ENCODE assay signal across 8 mouse cellular contexts in the genomic region with DNA sequence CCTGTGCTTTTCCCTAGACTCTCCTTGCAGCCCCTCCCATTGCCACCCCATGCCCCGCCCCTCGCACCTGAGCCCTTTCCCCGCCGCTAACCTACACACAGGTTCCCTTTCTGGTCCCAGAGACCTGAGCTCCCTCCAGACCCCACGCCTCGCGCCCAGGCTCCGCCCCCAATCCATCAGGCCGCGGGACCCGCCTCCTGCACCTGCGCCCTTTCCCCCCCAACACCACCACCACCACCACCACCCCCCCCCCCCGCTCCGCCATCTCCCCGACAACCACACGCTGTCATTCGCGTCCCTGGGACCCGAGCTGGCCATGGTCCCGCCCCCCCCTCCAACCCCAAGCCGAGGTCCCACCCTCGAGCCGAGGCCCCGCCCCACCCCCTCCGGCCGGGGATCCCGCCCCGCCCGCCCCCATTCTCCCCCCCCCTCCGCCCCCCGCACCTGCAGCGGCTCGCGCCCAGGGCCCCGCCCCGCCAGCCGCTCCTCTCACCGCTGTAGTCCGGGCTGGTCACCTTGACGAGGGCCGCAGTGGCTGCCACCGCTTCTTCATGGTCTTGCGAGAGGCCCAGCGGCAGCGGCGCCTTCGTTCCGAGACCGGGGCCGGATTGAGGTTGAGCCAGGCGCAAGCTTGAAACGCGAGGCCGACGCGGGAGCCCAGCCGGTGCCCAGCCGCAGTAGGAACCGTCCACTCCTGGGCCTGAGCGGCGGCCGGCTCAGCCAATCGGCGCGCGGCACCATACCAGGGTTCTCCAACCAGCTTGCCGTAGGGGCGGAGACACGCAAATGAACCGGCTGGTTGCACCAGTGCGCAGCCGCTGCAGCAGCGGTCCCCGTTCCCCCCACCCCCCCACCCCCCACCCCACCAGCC. TPM values are rescaled to one million over a fixed set of nuclear protein-coding genes. Genes with fewer than 3 reads are reported as not detected.
DNase-seq lines count a peak whose midpoint lies in the region; ATAC-seq and TF ChIP-seq lines count a peak whose summit lies in the region.

Gene Ralgps1 (minus strand): TSS at position 710 of the 871 bp plus-strand sequence.

- peak within 1 kb of the TSS; percentile 97 for H3K27ac ChIP-seq in heart, embryonic 12.5 days (ENCODE audit: poor library complexity, severe bottlenecking)
- H3K27ac ChIP-seq in kidney, postnatal 0 days = peak within 1 kb of the TSS; percentile 94
- peak within 1 kb of the TSS; percentile 73; the same call in 1 of the 2 replicates for H3K27ac ChIP-seq in liver, embryonic 11.5 days (ENCODE audit: low read depth, low read length)
- H3K27ac ChIP-seq in stomach, embryonic 14.5 days (ENCODE audit: low read length) = peak within 1 kb of the TSS; percentile 90

- peak within 1 kb of the TSS; percentile 89 for H3K9ac ChIP-seq in heart, embryonic 12.5 days
- H3K9ac ChIP-seq in kidney, postnatal 0 days (ENCODE audit: low read depth, low read length) = peak within 1 kb of the TSS; percentile 64
- H3K9ac ChIP-seq in liver, embryonic 11.5 days (ENCODE audit: low read depth, low read length) = peak within 1 kb of the TSS; percentile 66
- peak within 1 kb of the TSS; percentile 45; the same call in 1 of the 2 replicates for H3K9ac ChIP-seq in stomach, embryonic 14.5 days (replicated peaks; ENCODE audit: low read depth, low read length)

- no peaks in the 10 kb centered on the region for H3K36me3 ChIP-seq in heart, embryonic 12.5 days
- no peaks in the 10 kb centered on the region for H3K36me3 ChIP-seq in kidney, postnatal 0 days (ENCODE audit: insufficient read depth, low read length)
- H3K36me3 ChIP-seq in liver, embryonic 11.5 days (ENCODE audit: control insufficient read depth, insufficient read depth, low read length) = no peaks in the 10 kb centered on the region
- no peaks in the 10 kb centered on the region for H3K36me3 ChIP-seq in stomach, embryonic 14.5 days (ENCODE audit: control insufficient read depth, insufficient read depth, low read length)

- H3K4me1 ChIP-seq in heart, embryonic 12.5 days (replicated peaks) = peaks cover 12% of the 10 kb centered on the region
- no peaks in the 10 kb centered on the region for H3K4me1 ChIP-seq in kidney, postnatal 0 days (replicated peaks; ENCODE audit: insufficient read depth, low read length)
- 0 out of 2 replicates have a peak, but pooled peaks cover 3% of the 10 kb centered on the region for H3K4me1 ChIP-seq in liver, embryonic 11.5 days (replicated peaks; ENCODE audit: control insufficient read depth, insufficient read depth, low read length)
- peaks cover 11% of the 10 kb centered on the region; the same call in 1 of the 2 replicates for H3K4me1 ChIP-seq in stomach, embryonic 14.5 days (ENCODE audit: control insufficient read depth, insufficient read depth, low read length)

- H3K4me2 ChIP-seq in heart, embryonic 12.5 days = peak within 1 kb of the TSS; percentile 97
- peak within 1 kb of the TSS; percentile 68 for H3K4me2 ChIP-seq in kidney, postnatal 0 days (ENCODE audit: low read length)
- peak within 1 kb of the TSS; percentile 71 for H3K4me2 ChIP-seq in liver, embryonic 11.5 days
- peak within 1 kb of the TSS; percentile 57 for H3K4me2 ChIP-seq in stomach, embryonic 14.5 days (replicated peaks; ENCODE audit: low read depth, low read length)

- peak within 1 kb of the TSS; percentile 88 for H3K4me3 ChIP-seq in heart, embryonic 12.5 days
- peak within 1 kb of the TSS; percentile 57 for H3K4me3 ChIP-seq in kidney, postnatal 0 days (replicated peaks; ENCODE audit: low read depth, low read length)
- H3K4me3 ChIP-seq in liver, embryonic 11.5 days (ENCODE audit: low read depth, low read length) = peak within 1 kb of the TSS; percentile 69
- H3K4me3 ChIP-seq in stomach, embryonic 14.5 days (ENCODE audit: low read depth, low read length) = peak within 1 kb of the TSS; percentile 55

- no peaks in the 10 kb centered on the region for H3K27me3 ChIP-seq in heart, embryonic 12.5 days (replicated peaks)
- no peaks in the 10 kb centered on the region for H3K27me3 ChIP-seq in kidney, postnatal 0 days (ENCODE audit: insufficient read depth, low read length)
- H3K27me3 ChIP-seq in liver, embryonic 11.5 days (replicated peaks; ENCODE audit: control insufficient read depth, insufficient read depth, low read length) = no peaks in the 10 kb centered on the region
- no peaks in the 10 kb centered on the region for H3K27me3 ChIP-seq in stomach, embryonic 14.5 days (ENCODE audit: control insufficient read depth, insufficient read depth, low read length)

- peak; percentile 95 for DNase-seq in CD4-positive helper T cell, adult 2 months (ENCODE audit: low read depth, low spot score)
- DNase-seq in brain, embryonic 18.5 days (ENCODE audit: low read depth, low spot score) = peak; percentile 92
- peak; percentile 98 for DNase-seq in kidney, postnatal 0 days (ENCODE audit: low spot score)
- DNase-seq in liver, embryonic 11.5 days (ENCODE audit: low spot score) = peak; percentile 94
- DNase-seq in naive thymus-derived CD4-positive, alpha-beta T cell, adult 2 months (ENCODE audit: low read depth) = peak; percentile 95

- H3K9me3 ChIP-seq in heart, embryonic 12.5 days (replicated peaks) = no peaks in the 10 kb centered on the region
- H3K9me3 ChIP-seq in kidney, postnatal 0 days (replicated peaks; ENCODE audit: low read length) = no peaks in the 10 kb centered on the region
- no peaks in the 10 kb centered on the region for H3K9me3 ChIP-seq in liver, embryonic 11.5 days (ENCODE audit: control insufficient read depth, low read length)
- H3K9me3 ChIP-seq in stomach, embryonic 14.5 days (ENCODE audit: control insufficient read depth, low read depth, low read length) = no peaks in the 10 kb centered on the region

- peak; percentile 100 for ATAC-seq in erythroid progenitor cell, adult 5-6 weeks (replicated peaks; ENCODE audit: low FRiP score, poor library complexity, severe bottlenecking)
- peak; percentile 99 for ATAC-seq in heart, embryonic 12.5 days (ENCODE audit: insufficient number of reproducible peaks, low FRiP score)
- peak; percentile 97 for ATAC-seq in kidney, postnatal 0 days (replicated peaks; ENCODE audit: low FRiP score, low read depth)
- peak; percentile 99 for ATAC-seq in liver, embryonic 11.5 days (replicated peaks; ENCODE audit: low FRiP score)
- ATAC-seq in stomach, embryonic 14.5 days (ENCODE audit: insufficient number of reproducible peaks, insufficient read depth, low FRiP score, low read depth) = peak; percentile 97

- TF ChIP-seq CTCF in kidney, postnatal 0 days (IDR thresholded peaks at IDR 0.05; ENCODE audit: low read depth) = no peak

- WGBS in heart, embryonic 12.5 days = under 1% methylated on average over 52 of the region's 74 CpGs
- under 1% methylated on average over 48 of the region's 74 CpGs for WGBS in kidney, postnatal 0 days
- WGBS in liver, embryonic 11.5 days = under 1% methylated on average over 60 of the region's 74 CpGs
- under 1% methylated on average over 57 of the region's 74 CpGs for WGBS in stomach, embryonic 14.5 days

RNA-seq across cellular contexts. Expression of gene Ralgps1, which starts in this region (rescaled TPM):
- 1.4 TPM in 1 of 2 replicates, not detected in the other for total RNA-seq in erythroid progenitor cell, adult 5-6 weeks (2015; ENCODE audit: low replicate concordance)
- not detected in 2 replicates for total RNA-seq in erythroid progenitor cell, adult 5-6 weeks (2017; ENCODE audit: low replicate concordance)
- polyA plus RNA-seq in heart, embryonic 12.5 days (2016; fragmentation: Nextera tagmentation; extraction: Ambion mirVana) = 5.4 and 6.3 TPM in 2 replicates
- 3.1 and 3.4 TPM in 2 replicates for polyA plus RNA-seq in kidney, postnatal 0 days (2015; fragmentation: Nextera tagmentation; extraction: Ambion mirVana)
- 2.7 and 3.0 TPM in 2 replicates for polyA plus RNA-seq in liver, embryonic 11.5 days (2014; fragmentation: Nextera tagmentation; extraction: Ambion mirVana)
- polyA plus RNA-seq in stomach, embryonic 14.5 days (2014; fragmentation: Nextera tagmentation; extraction: Ambion mirVana) = 10.6 and 12.4 TPM in 2 replicates

Comparison
In these comparisons a context has a peak if more than half of its experiments do, and no peak if none do; other contexts are left out.
1. Peak in every context shown above with its lines: DNase-seq, ATAC-seq, H3K4me3 ChIP-seq and H3K27ac ChIP-seq.